Mouse (Mus musculus): ENCODE results near the gene Synpo2.
"Not testable (repeated sequence)": the region's sequence is repeated elsewhere in the genome, so short reads cannot be mapped to it uniquely, and the experiment has no call there.

- TF ChIP-seq CTCF, EP300 (IDR thresholded peaks at IDR 0.05; ENCODE audit: low read depth): not testable (repeated sequence)
Measured at GRCm38 (mm10) chr3:123126741-123127140, 109.2 kb downstream of the Synpo2 start.

Data from heart, postnatal 0 days (tissue).